Mouse (Mus musculus): Measurements from ENCODE around the gene Zbtb43. TPM values are rescaled to one million over a fixed set of nuclear protein-coding genes. Genes with fewer than 3 reads are reported as not detected.

Zbtb43 gene
- polyA plus RNA-seq, 1 experiment from 2014 or later, result 20.3 TPM

GRCm38 (mm10) chr2:33436035-33436580, 32.3 kb downstream of the Zbtb43 start:
- peak overlapping the region; percentile 42 for H3K4me3 ChIP-seq
- H3K27me3 ChIP-seq (ENCODE audit: low read depth, poor library complexity, severe bottlenecking), result peaks cover 42% of the 10 kb centered on the region
- DNase-seq (ENCODE audit: low spot score), result peak; percentile 63
- no peaks in the 10 kb centered on the region for H3K36me3 ChIP-seq
- H3K27ac ChIP-seq (replicated peaks), result peak overlapping the region; percentile 74
- peaks cover 74% of the 10 kb centered on the region for H3K4me1 ChIP-seq
- no peaks in the 10 kb centered on the region for H3K9me3 ChIP-seq (replicated peaks)
- 15% methylated on average over 16 of the region's 16 CpGs for WGBS

GRCm38 (mm10) chr2:33435036-33435650, 33.2 kb downstream of the Zbtb43 start:
- H3K36me3 ChIP-seq, result no peaks in the 10 kb centered on the region
- H3K27me3 ChIP-seq (ENCODE audit: low read depth, poor library complexity, severe bottlenecking), result peaks cover 37% of the 10 kb centered on the region
- H3K9me3 ChIP-seq (replicated peaks), result no peaks in the 10 kb centered on the region
- no peak for DNase-seq (ENCODE audit: low spot score)
- WGBS, result 43% methylated on average over 8 of the region's 8 CpGs
- H3K4me3 ChIP-seq, result 0 out of 2 replicates have a peak overlapping the region, but pooled peaks have one; percentile 42
- H3K27ac ChIP-seq (replicated peaks), result peak overlapping the region; percentile 74; the same call in 1 of the 2 replicates
- peaks cover 71% of the 10 kb centered on the region for H3K4me1 ChIP-seq

- H3K4me1 ChIP-seq, result peaks cover 61% of the 10 kb centered on the region
- no peak overlapping the region for H3K27ac ChIP-seq (replicated peaks)
- peak; percentile 37 for DNase-seq (ENCODE audit: low spot score)
- no peak overlapping the region for H3K4me3 ChIP-seq
- H3K36me3 ChIP-seq, result no peaks in the 10 kb centered on the region
- H3K9me3 ChIP-seq (replicated peaks), result no peaks in the 10 kb centered on the region
- H3K27me3 ChIP-seq (ENCODE audit: low read depth, poor library complexity, severe bottlenecking), result peaks cover 31% of the 10 kb centered on the region
- 62% methylated on average over 5 of the region's 5 CpGs for WGBS
These were observed 35.5 kb downstream of the Zbtb43 start for GRCm38 (mm10) chr2:33432877-33433276.

GRCm38 (mm10) chr2:33430771-33431699, 37.3 kb downstream of the Zbtb43 start, which contains the start of gene Zbtb34:
Gene Zbtb34 (minus strand): TSS chr2:33431324.
- H3K27me3 ChIP-seq (ENCODE audit: low read depth, poor library complexity, severe bottlenecking), result peaks cover 14% of the 10 kb centered on the region
- H3K4me3 ChIP-seq, result peak within 1 kb of the TSS; percentile 99
- no peaks in the 10 kb centered on the region for H3K9me3 ChIP-seq (replicated peaks)
- 1% methylated on average over 95 of the region's 102 CpGs for WGBS
- peak; percentile 73 for DNase-seq (ENCODE audit: low spot score)
- H3K36me3 ChIP-seq, result peaks cover 12% of the 10 kb centered on the region
- H3K27ac ChIP-seq (replicated peaks), result peak within 1 kb of the TSS; percentile 91
- peaks cover 54% of the 10 kb centered on the region for H3K4me1 ChIP-seq

- DNase-seq (ENCODE audit: low spot score), result no peak
- Histone ChIP-seq H3K27ac (replicated peaks) (peak overlapping the region; percentile 91), H3K27me3 (ENCODE audit: low read depth, poor library complexity, severe bottlenecking) (peaks cover 11% of the 10 kb centered on the region), H3K9me3 (replicated peaks) (no peaks in the 10 kb centered on the region), H3K4me3 (peak overlapping the region; percentile 99), H3K36me3 (peaks cover 15% of the 10 kb centered on the region), H3K4me1 (peaks cover 46% of the 10 kb centered on the region)
- 13% methylated on average over 13 of the region's 13 CpGs for WGBS
These were observed 38.1 kb downstream of the Zbtb43 start for GRCm38 (mm10) chr2:33430081-33430770.

GRCm38 (mm10) chr2:33429339-33429738, 39.0 kb downstream of the Zbtb43 start:
- no peak for DNase-seq (ENCODE audit: low spot score)
- H3K27ac ChIP-seq (replicated peaks), result no peak overlapping the region
- H3K4me3 ChIP-seq, result peak overlapping the region; percentile 99
- H3K36me3 ChIP-seq, result peaks cover 20% of the 10 kb centered on the region
- WGBS, result 41% methylated on average over 6 of the region's 6 CpGs
- H3K27me3 ChIP-seq (ENCODE audit: low read depth, poor library complexity, severe bottlenecking), result 0 out of 2 replicates have a peak, but pooled peaks cover 2% of the 10 kb centered on the region
- no peaks in the 10 kb centered on the region for H3K9me3 ChIP-seq (replicated peaks)
- H3K4me1 ChIP-seq, result peaks cover 37% of the 10 kb centered on the region

- H3K27ac ChIP-seq (replicated peaks), result no peak overlapping the region
- H3K36me3 ChIP-seq, result peaks cover 40% of the 10 kb centered on the region
- H3K9me3 ChIP-seq (replicated peaks), result no peaks in the 10 kb centered on the region
- no peaks in the 10 kb centered on the region for H3K27me3 ChIP-seq (ENCODE audit: low read depth, poor library complexity, severe bottlenecking)
- DNase-seq (ENCODE audit: low spot score), result no peak
- no peak overlapping the region for H3K4me3 ChIP-seq
- H3K4me1 ChIP-seq, result peaks cover 34% of the 10 kb centered on the region
- 60% methylated on average over 10 of the region's 10 CpGs for WGBS
These were observed 41.5 kb downstream of the Zbtb43 start for GRCm38 (mm10) chr2:33426640-33427398.

GRCm38 (mm10) chr2:33417454-33417853, 50.9 kb downstream of the Zbtb43 start:
- Histone ChIP-seq H3K36me3 (peaks cover 33% of the 10 kb centered on the region), H3K4me3 (no peak overlapping the region), H3K4me1 (no peaks in the 10 kb centered on the region), H3K27me3 (ENCODE audit: low read depth, poor library complexity, severe bottlenecking) (no peaks in the 10 kb centered on the region), H3K9me3 (replicated peaks) (no peaks in the 10 kb centered on the region), H3K27ac (replicated peaks) (no peak overlapping the region)
- DNase-seq (ENCODE audit: low spot score), result no peak
- WGBS, result 85% methylated on average over 4 of the region's 4 CpGs

- no peak for DNase-seq (ENCODE audit: low spot score)
- peaks cover 44% of the 10 kb centered on the region for H3K36me3 ChIP-seq
These were observed 54.3 kb downstream of the Zbtb43 start for GRCm38 (mm10) chr2:33414019-33414418.

GRCm38 (mm10) chr2:33412111-33412510, 56.2 kb downstream of the Zbtb43 start:
- Histone ChIP-seq H3K4me3 (no peak overlapping the region), H3K36me3 (peaks cover 53% of the 10 kb centered on the region), H3K27me3 (ENCODE audit: low read depth, poor library complexity, severe bottlenecking) (no peaks in the 10 kb centered on the region), H3K9me3 (replicated peaks) (no peaks in the 10 kb centered on the region), H3K27ac (replicated peaks) (no peak overlapping the region), H3K4me1 (no peaks in the 10 kb centered on the region)
- 95% methylated on average over 14 of the region's 14 CpGs for WGBS
- DNase-seq (ENCODE audit: low spot score), result no peak

More at GRCm38 (mm10) chr2:33414019-33414418, 54.3 kb downstream of the Zbtb43 start:
- H3K9me3 ChIP-seq (replicated peaks), result no peaks in the 10 kb centered on the region
- H3K4me1 ChIP-seq, result no peaks in the 10 kb centered on the region
- H3K27ac ChIP-seq (replicated peaks), result no peak overlapping the region
- H3K4me3 ChIP-seq, result no peak overlapping the region
- 92% methylated on average over 13 of the region's 13 CpGs for WGBS
- H3K27me3 ChIP-seq (ENCODE audit: low read depth, poor library complexity, severe bottlenecking), result no peaks in the 10 kb centered on the region

GRCm38 (mm10) chr2:33403511-33404003, 64.8 kb downstream of the Zbtb43 start:
- H3K27ac ChIP-seq (replicated peaks), result no peak overlapping the region
- H3K4me1 ChIP-seq, result no peaks in the 10 kb centered on the region
- peaks cover 17% of the 10 kb centered on the region for H3K36me3 ChIP-seq
- no peak overlapping the region for H3K4me3 ChIP-seq
- WGBS, result 91% methylated on average over 4 of the region's 4 CpGs
- H3K27me3 ChIP-seq (ENCODE audit: low read depth, poor library complexity, severe bottlenecking), result no peaks in the 10 kb centered on the region
- DNase-seq (ENCODE audit: low spot score), result no peak
- no peaks in the 10 kb centered on the region for H3K9me3 ChIP-seq (replicated peaks)

All from midbrain, embryonic 10.5 days (tissue).